Mouse (Mus musculus) hindbrain, postnatal 0 days (tissue): ENCODE measurements at regions not wholly inside any gene's neighbourhood (a gene's known extent, or its start where the extent isn't known, plus 50 kb on each side); places are given as distances from the start of the nearest gene placed in this dataset.

Experiments
- ATAC-seq: fragments of 200-750 bp; cut with Nextera tagmentation; 2 replicates; pipeline ENCODE4 v1.8.0; 2017; ENCODE audit warnings: mild to moderate bottlenecking, moderate TSS enrichment, moderate library complexity
- DNase-seq: peaks from one replicate; pipeline ENCODE4 v3.0.0-alpha.2; 2015; ENCODE audit warnings: low spot score
- H3K27ac ChIP-seq: fragments of 300-500 bp; sonication (generic); 2 replicates; pipeline ENCODE4 v1.5.1; 2014; ENCODE audit warnings: mild to moderate bottlenecking
- H3K27me3 ChIP-seq: fragments of 300-500 bp; sonication (generic); 2 replicates; pipeline ENCODE4 v1.6.1; 2014; ENCODE audit warnings: low read length, mixed read lengths; ENCODE audit not compliant: insufficient read depth
- H3K36me3 ChIP-seq: fragments of 300-500 bp; sonication (generic); 2 replicates; pipeline ENCODE4 v1.6.1; 2014; ENCODE audit warnings: low read length, mixed read lengths; ENCODE audit not compliant: insufficient read depth
- H3K4me1 ChIP-seq: fragments of 300-500 bp; sonication (generic); 2 replicates; pipeline ENCODE4 v1.6.1; 2014; ENCODE audit warnings: antibody characterized with exemption, low read length, mixed read lengths; ENCODE audit not compliant: insufficient read depth
- H3K4me2 ChIP-seq: fragments of 300-500 bp; sonication (generic); 2 replicates; pipeline ENCODE4 v1.6.1; 2014; ENCODE audit warnings: low read depth, mild to moderate bottlenecking, low read length, moderate library complexity, mixed read lengths
- H3K4me3 ChIP-seq: fragments of 300-500 bp; sonication (generic); 2 replicates; pipeline ENCODE4 v1.5.1; 2014; ENCODE audit warnings: low read length
- H3K9ac ChIP-seq: fragments of 300-500 bp; sonication (generic); replicated peaks from 2 replicates; pipeline ENCODE4 v1.6.1; 2014; ENCODE audit warnings: mild to moderate bottlenecking, low read length, moderate library complexity, mixed read lengths
- H3K9me3 ChIP-seq: fragments of 300-500 bp; sonication (generic); 2 replicates; pipeline ENCODE4 v1.6.1; 2016; ENCODE audit warnings: low read length, mixed read lengths
- CTCF ChIP-seq: IDR thresholded peaks from 2 replicates; pipeline ENCODE4 v1.5.1; 2016; ENCODE audit warnings: antibody characterized with exemption, control low read depth, low read depth
- WGBS: fragments of 180-500 bp; shearing (Covaris S2); extraction: QIAGEN DNeasy Blood & Tissue Kit; methylation state at CpG from one replicate; pipeline ENCODE4 v1.1.7; 2014; 5-methylcytosine and 5-hydroxymethylcytosine counted together

GRCm38 (mm10) chr15:67495001-67495658 lies 994.4 kb upstream of the Lrrc6 start:
- H3K4me2 ChIP-seq: no peak overlapping the region
- H3K4me1 ChIP-seq: no peaks in the 10 kb centered on the region
- WGBS: 46% methylated on average over 7 of the region's 7 CpGs
- no peak overlapping the region for H3K27ac ChIP-seq
- ATAC-seq (no peak), DNase-seq (no peak)
- no peak overlapping the region for H3K4me3 ChIP-seq
- no peak for TF ChIP-seq CTCF
- H3K9ac ChIP-seq: no peak overlapping the region
- H3K36me3 ChIP-seq: no peaks in the 10 kb centered on the region
- H3K27me3 ChIP-seq: no peaks in the 10 kb centered on the region
- H3K9me3 ChIP-seq: no peaks in the 10 kb centered on the region

GRCm38 (mm10) chr15:67481733-67482132 lies 981.0 kb upstream of the Lrrc6 start:
- Histone ChIP-seq H3K27ac (no peak overlapping the region), H3K4me2 (no peak overlapping the region), H3K4me3 (no peak overlapping the region), H3K9me3 (no peaks in the 10 kb centered on the region), H3K27me3 (no peaks in the 10 kb centered on the region), H3K9ac (no peak overlapping the region), H3K36me3 (no peaks in the 10 kb centered on the region), H3K4me1 (no peaks in the 10 kb centered on the region)
- DNase-seq: no peak
- 86% methylated on average over 2 of the region's 2 CpGs for WGBS
- TF ChIP-seq CTCF: no peak
- ATAC-seq: no peak

GRCm38 (mm10) chr15:67474325-67474724 lies 973.6 kb upstream of the Lrrc6 start:
- H3K4me1 ChIP-seq: no peaks in the 10 kb centered on the region
- ATAC-seq: no peak
- 92% methylated on average over 5 of the region's 5 CpGs for WGBS
- TF ChIP-seq CTCF: no peak
- H3K9ac ChIP-seq: no peak overlapping the region
- H3K27me3 ChIP-seq: no peaks in the 10 kb centered on the region
- no peak for DNase-seq
- H3K4me2 ChIP-seq: no peak overlapping the region
- H3K4me3 ChIP-seq: no peak overlapping the region
- H3K9me3 ChIP-seq: no peaks in the 10 kb centered on the region
- no peak overlapping the region for H3K27ac ChIP-seq
- no peaks in the 10 kb centered on the region for H3K36me3 ChIP-seq

DNA sequence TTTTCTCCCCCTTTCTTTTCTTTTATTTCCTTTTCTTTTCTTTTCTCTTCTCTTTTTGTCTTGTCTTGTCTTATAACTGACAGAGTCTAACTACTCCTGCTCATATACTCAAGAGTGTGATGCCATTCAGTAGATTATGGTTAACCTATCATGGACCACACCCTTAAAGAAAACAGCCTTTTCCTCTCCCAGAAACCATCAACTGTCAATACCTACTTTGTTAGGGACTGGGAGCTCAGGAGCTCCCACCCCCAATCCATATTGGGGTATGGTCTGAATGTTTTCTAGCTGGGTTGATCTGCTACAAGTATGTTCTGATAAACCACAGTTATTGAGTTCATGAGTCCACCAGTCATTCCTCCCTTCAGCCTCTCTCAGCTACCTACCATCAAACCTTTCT lies 972.3 kb upstream of the Lrrc6 start:
- Histone ChIP-seq H3K9me3 (no peaks in the 10 kb centered on the region), H3K36me3 (no peaks in the 10 kb centered on the region), H3K4me1 (no peaks in the 10 kb centered on the region), H3K27me3 (no peaks in the 10 kb centered on the region), H3K4me2 (no peak overlapping the region), H3K9ac (no peak overlapping the region), H3K4me3 (no peak overlapping the region), H3K27ac (no peak overlapping the region)
- DNase-seq (no peak), ATAC-seq (no peak)
- TF ChIP-seq CTCF: no peak

- Histone ChIP-seq H3K27me3 (no peaks in the 10 kb centered on the region), H3K9me3 (no peaks in the 10 kb centered on the region), H3K4me3 (no peak overlapping the region), H3K4me1 (no peaks in the 10 kb centered on the region), H3K4me2 (no peak overlapping the region), H3K27ac (no peak overlapping the region), H3K9ac (no peak overlapping the region), H3K36me3 (no peaks in the 10 kb centered on the region)
- 97% methylated on average over 1 of the region's 1 CpGs for WGBS
- no peak for TF ChIP-seq CTCF
- no peak for ATAC-seq
- DNase-seq: no peak
These were observed 970.6 kb upstream of the Lrrc6 start for GRCm38 (mm10) chr15:67471283-67471682.

DNA sequence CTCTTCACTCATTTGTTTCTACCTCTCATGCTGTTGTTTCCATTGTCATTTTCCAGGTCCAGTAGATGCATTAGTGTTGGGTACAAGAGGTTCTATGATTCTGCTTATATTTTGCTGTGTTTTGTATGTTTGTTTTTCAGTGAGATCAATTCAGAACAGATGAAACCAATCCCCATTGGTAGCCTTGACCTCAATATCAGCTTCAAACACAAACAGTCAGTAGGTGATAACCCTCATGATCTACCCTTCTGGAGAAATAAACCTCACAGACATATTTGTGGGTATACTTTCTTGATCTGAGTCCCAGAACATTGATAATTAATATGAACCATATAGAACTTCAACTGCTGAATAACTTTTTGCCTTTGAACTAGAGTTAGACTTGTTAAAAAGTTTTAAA lies 969.3 kb upstream of the Lrrc6 start:
- no peaks in the 10 kb centered on the region for H3K27me3 ChIP-seq
- H3K4me2 ChIP-seq: no peak overlapping the region
- H3K4me1 ChIP-seq: no peaks in the 10 kb centered on the region
- no peak for TF ChIP-seq CTCF
- H3K9ac ChIP-seq: no peak overlapping the region
- H3K4me3 ChIP-seq: no peak overlapping the region
- DNase-seq: no peak
- H3K27ac ChIP-seq: no peak overlapping the region
- no peaks in the 10 kb centered on the region for H3K9me3 ChIP-seq
- no peak for ATAC-seq
- H3K36me3 ChIP-seq: no peaks in the 10 kb centered on the region

GRCm38 (mm10) chr15:67467404-67468345 lies 967.0 kb upstream of the Lrrc6 start:
- H3K27ac ChIP-seq: no peak overlapping the region

More at GRCm38 (mm10) chr15:67467404-67468345, 967.0 kb upstream of the Lrrc6 start:
- no peaks in the 10 kb centered on the region for H3K4me1 ChIP-seq
- ATAC-seq (no peak), DNase-seq (no peak)
- no peaks in the 10 kb centered on the region for H3K27me3 ChIP-seq
- no peak for TF ChIP-seq CTCF
- H3K9me3 ChIP-seq: no peaks in the 10 kb centered on the region
- no peak overlapping the region for H3K4me2 ChIP-seq
- no peaks in the 10 kb centered on the region for H3K36me3 ChIP-seq
- no peak overlapping the region for H3K4me3 ChIP-seq
- WGBS: 44% methylated on average over 4 of the region's 4 CpGs
- H3K9ac ChIP-seq: no peak overlapping the region
